Mouse (Mus musculus): Measurements from ENCODE around the gene Gm20852.
"Not testable (repeated sequence)": the region's sequence is repeated elsewhere in the genome, so short reads cannot be mapped to it uniquely, and the experiment has no call there.

Gm20852 gene

DNA sequence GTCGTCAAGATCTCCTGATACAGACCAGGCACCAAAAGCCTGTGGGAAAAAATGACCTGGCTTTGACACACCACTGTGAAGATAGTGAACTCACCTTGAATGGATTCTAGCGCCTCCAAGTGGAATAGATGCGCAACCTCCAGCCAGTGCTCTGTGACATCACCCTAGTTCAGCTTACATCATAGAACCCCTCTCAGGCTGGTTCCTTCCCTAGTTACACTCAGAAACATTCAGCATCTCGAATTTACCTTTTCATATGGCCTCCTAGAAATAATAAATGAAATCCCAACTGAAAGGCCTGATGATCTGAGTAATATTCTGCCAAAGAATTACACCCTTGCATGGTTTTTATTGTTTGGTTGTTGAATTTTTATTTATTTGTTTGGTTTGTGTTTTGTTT is at the start of gene Gm20852:
Gene Gm20852, minus strand, starts transcription at position 101 of the 400 bp plus-strand sequence.
- DNase-seq (ENCODE audit: low spot score), result not testable (repeated sequence)
